Mouse (Mus musculus): ENCODE data around the gene Slc35f1.

GRCm38 (mm10) chr10:52940111-52940830, 249.9 kb downstream of the Slc35f1 start:
- TF ChIP-seq KAT2A (conservative IDR thresholded peaks at IDR 0.05; ENCODE audit: low read depth, low read length): no peak
- TF ChIP-seq ZMIZ1 (IDR thresholded peaks at IDR 0.05; ENCODE audit: low read depth, low read length): no peak
- no peak for TF ChIP-seq CTCF (IDR thresholded peaks at IDR 0.05 in 2 of 3, conservative IDR thresholded peaks at IDR 0.05 in 1 of 3; ENCODE audit: control insufficient read depth in 1 of 3, insufficient read depth in 1 of 3, low read depth in 2 of 3, low read length in 3 of 3, poor library complexity in 1 of 3, severe bottlenecking in 1 of 3)
- TF ChIP-seq CHD2 (IDR thresholded peaks at IDR 0.05; ENCODE audit: low read length): no peak
- TF ChIP-seq MAFK (IDR thresholded peaks at IDR 0.05; ENCODE audit: borderline replicate concordance, low read depth, low read length): no peak
- no peak for TF ChIP-seq USF1 (IDR thresholded peaks at IDR 0.05; ENCODE audit: low read depth, low read length)
- TF ChIP-seq POLR2AphosphoS2 (IDR thresholded peaks at IDR 0.05; ENCODE audit: low read length): no peak
- TF ChIP-seq GABPA (IDR thresholded peaks at IDR 0.05; ENCODE audit: low read depth, low read length): no peak

Measured in MEL (cell line).